Mouse (Mus musculus) liver, adult 2 months (tissue): ENCODE measurements at regions not wholly inside any gene's neighbourhood (a gene's known extent, or its start where the extent isn't known, plus 50 kb on each side); places are given as distances from the start of the nearest gene placed in this dataset.

ENCODE experiments used
- DNase-seq: peaks from one replicate; pipeline ENCODE4 v3.0.0-alpha.2; 2011; ENCODE audit warnings: low read depth, low spot score; ENCODE audit errors: extremely low read depth
- H3K27ac ChIP-seq: fragments of 200-500 bp; replicated peaks from 2 replicates; pipeline ENCODE4 v1.5.1; 2012; ENCODE audit warnings: low read depth, mild to moderate bottlenecking, control low read depth, inconsistent platforms, low read length; ENCODE audit not compliant: insufficient read depth
- H3K27me3 ChIP-seq: fragments of 200-500 bp; 2 replicates; pipeline ENCODE4 v1.6.1; 2012; ENCODE audit warnings: mild to moderate bottlenecking, moderate library complexity, low read length, inconsistent platforms; ENCODE audit not compliant: control insufficient read depth, insufficient read depth
- H3K36me3 ChIP-seq: fragments of 200-500 bp; 2 replicates; pipeline ENCODE4 v1.6.1; 2012; ENCODE audit warnings: low read length, inconsistent platforms; ENCODE audit not compliant: control insufficient read depth, insufficient read depth
- H3K4me1 ChIP-seq: fragments of 200-500 bp; 2 replicates; pipeline ENCODE4 v1.6.1; 2011; ENCODE audit warnings: low read length; ENCODE audit not compliant: control insufficient read depth, insufficient read depth
- H3K4me3 ChIP-seq: fragments of 200-500 bp; 2 replicates; pipeline ENCODE4 v1.5.1; 2011; ENCODE audit warnings: low read depth, mild to moderate bottlenecking, control low read depth, low read length, moderate library complexity; ENCODE audit not compliant: insufficient read depth
- H3K79me2 ChIP-seq: fragments of 200-500 bp; 2 replicates; pipeline ENCODE4 v1.6.1; 2012; ENCODE audit warnings: inconsistent platforms, mild to moderate bottlenecking, low read length, moderate library complexity; ENCODE audit not compliant: control insufficient read depth, insufficient read depth
- H3K9ac ChIP-seq: fragments of 200-500 bp; 2 replicates; pipeline ENCODE4 v1.6.1; 2012; ENCODE audit warnings: low read depth, mild to moderate bottlenecking, control low read depth, inconsistent platforms, low read length
- CTCF ChIP-seq: fragments of 200-500 bp; IDR thresholded peaks from 2 replicates; pipeline ENCODE4 v1.5.1; 2011; ENCODE audit warnings: low read depth, low read length, control low read depth
- POLR2A ChIP-seq: fragments of 200-500 bp; IDR thresholded peaks from 2 replicates; pipeline ENCODE4 v1.6.1; 2011; ENCODE audit warnings: low read length, control low read depth; ENCODE audit not compliant: insufficient read depth; ENCODE audit errors: extremely low read depth
- WGBS: fragments of 180-500 bp; shearing (Covaris S2); methylation state at CpG from one replicate; pipeline ENCODE4 v1.1.7; 2018; 5-methylcytosine and 5-hydroxymethylcytosine counted together

- WGBS = 58% methylated on average over 13 of the region's 13 CpGs
- TF ChIP-seq POLR2A = no peak
- no peak for TF ChIP-seq CTCF
- Histone ChIP-seq H3K9ac (no peak overlapping the region), H3K36me3 (no peaks in the 10 kb centered on the region), H3K79me2 (no peaks in the 10 kb centered on the region), H3K4me1 (no peaks in the 10 kb centered on the region), H3K27me3 (no peaks in the 10 kb centered on the region), H3K4me3 (no peak overlapping the region), H3K27ac (no peak overlapping the region)
- no peak for DNase-seq
Observed at GRCm38 (mm10) chr7:111283411-111283955, 200.7 kb upstream of the Eif4g2 start.

- Histone ChIP-seq H3K79me2 (no peaks in the 10 kb centered on the region), H3K9ac (no peak overlapping the region), H3K4me1 (no peaks in the 10 kb centered on the region), H3K4me3 (no peak overlapping the region), H3K27ac (no peak overlapping the region), H3K36me3 (no peaks in the 10 kb centered on the region), H3K27me3 (no peaks in the 10 kb centered on the region)
- WGBS = 76% methylated on average over 8 of the region's 8 CpGs
- no peak for DNase-seq
- no peak for TF ChIP-seq POLR2A
Observed at GRCm38 (mm10) chr7:111282314-111282713, 199.5 kb upstream of the Eif4g2 start.

GRCm38 (mm10) chr7:111277703-111278102 lies 194.9 kb upstream of the Eif4g2 start:
- no peaks in the 10 kb centered on the region for H3K27me3 ChIP-seq
- DNase-seq = no peak
- H3K9ac ChIP-seq = no peak overlapping the region
- WGBS = 81% methylated on average over 3 of the region's 3 CpGs
- H3K4me3 ChIP-seq = no peak overlapping the region
- no peak for TF ChIP-seq POLR2A
- TF ChIP-seq CTCF = no peak
- H3K79me2 ChIP-seq = no peaks in the 10 kb centered on the region
- no peak overlapping the region for H3K27ac ChIP-seq
- H3K4me1 ChIP-seq = no peaks in the 10 kb centered on the region
- no peaks in the 10 kb centered on the region for H3K36me3 ChIP-seq

GRCm38 (mm10) chr7:111273839-111274238 lies 191.0 kb upstream of the Eif4g2 start:
- Histone ChIP-seq H3K27ac (no peak overlapping the region), H3K27me3 (no peaks in the 10 kb centered on the region), H3K4me3 (no peak overlapping the region), H3K9ac (no peak overlapping the region), H3K4me1 (no peaks in the 10 kb centered on the region), H3K79me2 (no peaks in the 10 kb centered on the region), H3K36me3 (no peaks in the 10 kb centered on the region)
- no peak for DNase-seq
- WGBS = 92% methylated on average over 5 of the region's 5 CpGs
- TF ChIP-seq CTCF (no peak), POLR2A (no peak)

GRCm38 (mm10) chr7:111270874-111271273 lies 188.0 kb upstream of the Eif4g2 start:
- Histone ChIP-seq H3K36me3 (no peaks in the 10 kb centered on the region), H3K9ac (no peak overlapping the region), H3K27me3 (no peaks in the 10 kb centered on the region), H3K79me2 (no peaks in the 10 kb centered on the region), H3K4me1 (no peaks in the 10 kb centered on the region), H3K4me3 (no peak overlapping the region), H3K27ac (no peak overlapping the region)
- no peak for DNase-seq
- 89% methylated on average over 4 of the region's 4 CpGs for WGBS
- no peak for TF ChIP-seq CTCF
- TF ChIP-seq POLR2A = no peak

GRCm38 (mm10) chr7:111268197-111268596 lies 185.4 kb upstream of the Eif4g2 start:
- Histone ChIP-seq H3K36me3 (no peaks in the 10 kb centered on the region), H3K4me3 (no peak overlapping the region), H3K27ac (no peak overlapping the region), H3K9ac (no peak overlapping the region), H3K79me2 (no peaks in the 10 kb centered on the region), H3K4me1 (no peaks in the 10 kb centered on the region), H3K27me3 (no peaks in the 10 kb centered on the region)
- TF ChIP-seq POLR2A (no peak), CTCF (no peak)
- 99% methylated on average over 2 of the region's 2 CpGs for WGBS
- no peak for DNase-seq
